Mouse (Mus musculus) midbrain, embryonic 16.5 days (tissue): ENCODE results near the gene Cfap77. TPM values are rescaled to one million over a fixed set of nuclear protein-coding genes. Genes with fewer than 3 reads are reported as not detected.
"Not testable (repeated sequence)": the region's sequence is repeated elsewhere in the genome, so short reads cannot be mapped to it uniquely, and the experiment has no call there.

Experiments
- ATAC-seq: fragments of 200-750 bp; cut with Nextera tagmentation; 2 replicates; pipeline ENCODE4 v1.8.0; 2017; ENCODE audit warnings: moderate TSS enrichment
- H3K27ac ChIP-seq: fragments of 300-500 bp; sonication (generic); 2 replicates; pipeline ENCODE4 v1.5.1; 2014; ENCODE audit warnings: mild to moderate bottlenecking, low read length, mixed read lengths
- H3K27me3 ChIP-seq: fragments of 300-500 bp; sonication (generic); 2 replicates; pipeline ENCODE4 v1.6.1; 2014; ENCODE audit warnings: low read depth, low read length, mixed read lengths; ENCODE audit not compliant: control insufficient read depth, insufficient read depth
- H3K36me3 ChIP-seq: fragments of 300-500 bp; sonication (generic); 2 replicates; pipeline ENCODE4 v1.6.1; 2014; ENCODE audit warnings: mild to moderate bottlenecking, low read length, moderate library complexity, mixed read lengths; ENCODE audit not compliant: control insufficient read depth, insufficient read depth
- H3K4me1 ChIP-seq: fragments of 300-500 bp; sonication (generic); 2 replicates; pipeline ENCODE4 v1.6.1; 2014; ENCODE audit warnings: mild to moderate bottlenecking, low read length, mixed read lengths; ENCODE audit not compliant: control insufficient read depth, insufficient read depth
- H3K4me2 ChIP-seq: fragments of 300-500 bp; sonication (generic); 2 replicates; pipeline ENCODE4 v1.6.1; 2014; ENCODE audit warnings: mild to moderate bottlenecking, low read length, mixed read lengths
- H3K4me3 ChIP-seq: fragments of 300-500 bp; sonication (generic); 2 replicates; pipeline ENCODE4 v1.5.1; 2014; ENCODE audit warnings: low read depth, mild to moderate bottlenecking, low read length, moderate library complexity, mixed read lengths
- H3K9ac ChIP-seq: fragments of 300-500 bp; sonication (generic); 2 replicates; pipeline ENCODE4 v1.6.1; 2014; ENCODE audit warnings: low read depth, low read length, mixed read lengths
- H3K9me3 ChIP-seq: fragments of 300-500 bp; sonication (generic); replicated peaks from 2 replicates; pipeline ENCODE4 v1.6.1; 2014; ENCODE audit warnings: mild to moderate bottlenecking, low read length, mixed read lengths; ENCODE audit not compliant: control insufficient read depth, poor library complexity, severe bottlenecking
- WGBS: fragments of 180-500 bp; shearing (Covaris S2); extraction: QIAGEN DNeasy Blood & Tissue Kit; methylation state at CpG from one replicate; pipeline ENCODE4 v1.1.7; 2014; 5-methylcytosine and 5-hydroxymethylcytosine counted together
- polyA plus RNA-seq: library from polyadenylated mRNA; unstranded; fragments of >200 nt; fragmentation: Nextera tagmentation; extraction: Ambion mirVana; gene quantifications from 2 replicates; pipeline ENCODE4 v1.2.1, GENCODE M21; 2015

The Cfap77 gene
- polyA plus RNA-seq, 1 experiment from 2014 or later = 1.2 TPM

DNA sequence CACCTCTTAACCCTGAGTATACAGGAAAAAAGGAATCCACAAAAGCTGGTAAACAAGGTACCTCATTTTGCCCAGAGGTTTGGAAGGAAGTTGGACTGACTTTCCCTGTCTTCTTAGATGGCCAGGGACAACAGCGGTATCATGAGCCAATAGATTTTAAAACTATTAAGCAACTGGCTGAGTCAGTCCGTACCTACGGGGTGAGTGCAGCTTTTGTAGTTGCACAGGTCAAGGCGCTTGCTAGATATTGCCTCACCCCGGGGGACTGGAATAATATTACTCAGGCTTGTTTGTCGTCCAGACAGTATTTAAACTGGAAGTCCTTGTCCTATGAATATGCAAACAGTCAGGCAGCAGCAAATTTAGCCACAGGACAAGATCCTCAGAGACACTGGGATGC is 34.4 kb upstream of the Cfap77 start:
- H3K4me2 ChIP-seq, H3K9ac ChIP-seq, H3K4me1 ChIP-seq, ATAC-seq, H3K27ac ChIP-seq, H3K9me3 ChIP-seq, H3K4me3 ChIP-seq, H3K36me3 ChIP-seq, H3K27me3 ChIP-seq: not testable (repeated sequence)
- 78% methylated on average over 6 of the region's 6 CpGs for WGBS

DNA sequence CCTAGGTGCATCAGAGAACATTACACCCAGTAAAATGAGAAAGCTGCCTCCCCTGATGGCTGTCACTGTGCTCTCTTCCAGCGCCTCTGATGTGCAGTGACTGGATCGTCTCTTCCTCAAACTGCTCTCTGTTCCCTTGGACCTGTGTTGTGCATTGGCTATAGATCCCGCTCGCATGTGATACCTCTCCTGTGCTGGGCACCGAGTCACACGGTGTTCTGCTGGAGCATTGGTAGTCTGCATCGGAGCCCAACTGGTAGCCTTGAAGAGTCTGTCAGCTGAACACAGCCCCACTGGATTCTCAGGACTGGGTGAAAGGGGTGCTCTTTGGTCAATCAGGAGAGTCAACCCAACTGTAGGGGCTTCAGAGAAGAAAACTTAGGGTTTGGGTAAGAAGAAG is 31.2 kb upstream of the Cfap77 start:
- no peak overlapping the region for H3K9ac ChIP-seq
- no peaks in the 10 kb centered on the region for H3K4me1 ChIP-seq
- peaks cover 26% of the 10 kb centered on the region for H3K36me3 ChIP-seq
- no peak for ATAC-seq
- H3K9me3 ChIP-seq = no peaks in the 10 kb centered on the region
- H3K4me3 ChIP-seq = no peak overlapping the region
- no peak overlapping the region for H3K4me2 ChIP-seq
- WGBS = 95% methylated on average over 7 of the region's 7 CpGs
- no peak overlapping the region for H3K27ac ChIP-seq
- H3K27me3 ChIP-seq = no peaks in the 10 kb centered on the region

DNA sequence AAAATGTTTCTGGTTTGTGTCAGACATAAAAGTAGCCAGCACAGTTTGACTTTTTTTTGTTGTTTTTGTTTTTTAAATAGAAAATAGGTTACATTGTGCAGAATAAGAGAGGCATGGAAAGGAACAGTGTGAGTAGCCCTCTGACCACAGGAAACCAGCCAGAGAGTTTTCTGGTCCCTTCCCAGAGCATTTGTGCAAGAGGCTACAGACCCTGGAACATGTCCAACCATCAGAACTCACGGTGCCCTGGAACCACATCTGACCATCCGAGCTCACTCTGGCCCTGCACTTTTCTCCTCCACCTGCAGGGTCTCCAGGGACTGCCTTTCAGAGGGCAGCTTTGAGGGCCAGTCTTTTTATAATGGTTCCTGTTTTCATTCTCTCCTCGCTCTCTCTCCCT is 27.1 kb upstream of the Cfap77 start:
- no peak overlapping the region for H3K9ac ChIP-seq
- no peak for ATAC-seq
- no peak overlapping the region for H3K27ac ChIP-seq
- H3K4me1 ChIP-seq = no peaks in the 10 kb centered on the region
- no peaks in the 10 kb centered on the region for H3K27me3 ChIP-seq
- H3K9me3 ChIP-seq = no peaks in the 10 kb centered on the region
- H3K4me2 ChIP-seq = no peak overlapping the region
- 66% methylated on average over 3 of the region's 3 CpGs for WGBS
- peaks cover 45% of the 10 kb centered on the region for H3K36me3 ChIP-seq
- no peak overlapping the region for H3K4me3 ChIP-seq

DNA sequence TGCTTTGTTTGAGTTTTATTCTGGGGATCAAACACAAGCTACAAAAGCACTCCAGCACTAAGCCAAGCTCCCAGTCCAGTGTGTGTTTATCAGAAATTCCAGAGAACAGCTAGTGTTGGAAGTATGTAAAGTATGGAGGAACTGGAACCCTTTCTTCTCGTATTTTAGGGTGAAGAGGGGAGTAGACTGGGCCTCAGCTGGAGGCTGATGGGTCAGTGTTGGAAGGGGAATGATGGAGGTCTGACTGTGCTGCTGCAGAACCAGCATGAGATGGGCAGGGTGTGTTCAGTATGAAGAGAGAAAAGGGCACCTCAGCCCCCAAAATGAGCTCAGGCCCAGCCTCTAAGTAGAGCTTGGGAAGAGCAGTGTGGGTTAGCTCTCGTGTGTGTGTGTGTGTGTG is 21.4 kb upstream of the Cfap77 start:
- 85% methylated on average over 2 of the region's 2 CpGs for WGBS
- Histone ChIP-seq H3K36me3 (peaks cover 45% of the 10 kb centered on the region), H3K27ac (no peak overlapping the region), H3K9ac (no peak overlapping the region), H3K27me3 (no peaks in the 10 kb centered on the region), H3K4me2 (no peak overlapping the region), H3K4me3 (no peak overlapping the region), H3K4me1 (no peaks in the 10 kb centered on the region), H3K9me3 (no peaks in the 10 kb centered on the region)
- ATAC-seq = no peak

DNA sequence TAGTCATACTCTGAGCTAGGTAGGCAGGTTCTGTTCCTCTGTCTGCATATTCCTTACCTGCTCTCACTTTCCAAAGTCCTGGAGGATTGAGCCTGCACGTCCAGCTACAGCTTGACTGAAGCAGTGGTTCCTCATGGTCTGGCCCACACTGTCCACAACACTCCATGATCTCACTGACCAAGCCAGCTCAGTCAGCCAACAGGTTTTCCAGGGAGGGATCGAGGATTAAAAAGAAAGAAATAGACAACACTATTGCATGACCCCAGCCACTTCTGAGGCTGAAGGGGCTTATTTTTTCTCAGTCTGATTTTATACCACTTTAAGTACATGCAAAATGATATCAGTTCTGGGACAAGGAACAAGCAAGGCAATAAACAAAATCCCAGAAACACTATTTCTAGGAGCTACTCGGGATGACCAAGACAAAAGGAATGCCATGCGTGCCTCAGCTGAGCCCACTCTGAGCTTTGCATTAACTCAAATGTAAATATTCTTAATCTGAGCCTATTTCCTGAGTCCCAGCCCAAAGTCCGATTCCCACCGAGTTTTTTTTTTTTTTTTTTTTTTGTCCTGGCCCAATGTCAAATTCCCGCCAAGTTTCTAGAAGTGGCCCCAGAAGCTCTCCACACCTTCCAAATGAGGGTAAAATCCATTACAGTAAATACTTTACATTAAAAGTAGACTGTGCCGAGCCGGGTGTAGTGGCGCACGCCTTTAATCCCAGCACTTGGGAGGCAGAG is 20.6 kb upstream of the Cfap77 start:
- Histone ChIP-seq H3K4me3 (no peak overlapping the region), H3K9ac (no peak overlapping the region), H3K27ac (no peak overlapping the region), H3K36me3 (peaks cover 46% of the 10 kb centered on the region), H3K9me3 (no peaks in the 10 kb centered on the region), H3K27me3 (no peaks in the 10 kb centered on the region), H3K4me2 (no peak overlapping the region), H3K4me1 (no peaks in the 10 kb centered on the region)
- 95% methylated on average over 11 of the region's 11 CpGs for WGBS
- no peak for ATAC-seq

DNA sequence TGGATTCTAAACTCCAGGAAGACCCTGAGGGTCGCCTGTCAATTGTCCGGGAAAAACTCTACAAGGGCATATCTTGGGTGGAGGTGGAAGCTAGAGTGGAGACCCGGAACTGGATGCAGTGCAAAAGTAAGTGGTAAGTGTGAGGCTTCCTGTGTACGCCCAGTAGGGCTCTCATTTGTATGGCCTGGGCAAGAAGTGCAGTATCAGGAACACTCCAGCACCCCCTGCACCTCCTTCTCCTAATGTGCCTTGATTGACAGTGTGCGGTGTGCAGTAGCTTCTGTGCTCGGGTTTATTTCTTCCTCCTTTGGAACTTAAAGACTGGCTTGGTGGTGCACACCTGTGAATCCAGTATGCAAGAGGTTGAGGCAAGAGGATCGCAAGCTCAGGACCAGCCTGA is 19.8 kb upstream of the Cfap77 start:
- ATAC-seq = no peak
- H3K27me3 ChIP-seq = no peaks in the 10 kb centered on the region
- peaks cover 44% of the 10 kb centered on the region for H3K36me3 ChIP-seq
- H3K27ac ChIP-seq = no peak overlapping the region
- H3K4me1 ChIP-seq = no peaks in the 10 kb centered on the region
- H3K4me2 ChIP-seq = no peak overlapping the region
- no peak overlapping the region for H3K4me3 ChIP-seq
- no peaks in the 10 kb centered on the region for H3K9me3 ChIP-seq
- no peak overlapping the region for H3K9ac ChIP-seq
- WGBS = 94% methylated on average over 7 of the region's 7 CpGs

DNA sequence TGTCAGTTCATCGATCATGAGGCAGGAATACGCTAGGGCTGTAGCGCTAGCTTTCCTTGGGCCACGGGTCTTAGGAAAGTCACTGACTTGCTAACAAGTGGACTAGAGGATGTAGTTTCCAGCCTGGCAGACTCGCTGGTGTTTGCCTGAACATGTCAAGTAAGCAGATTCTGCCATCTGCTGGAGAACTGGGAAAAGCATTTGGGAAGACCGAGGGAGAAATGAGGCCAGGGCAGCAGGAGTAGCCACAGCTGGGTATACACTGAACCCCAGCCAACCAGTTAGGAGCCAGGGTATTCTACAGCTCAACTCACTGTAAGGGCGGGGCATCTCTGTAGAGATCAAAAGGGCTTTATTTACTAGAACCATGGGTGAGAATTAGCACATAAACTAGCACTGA is 11.5 kb upstream of the Cfap77 start:
- Histone ChIP-seq H3K4me3 (no peak overlapping the region), H3K4me2 (no peak overlapping the region), H3K9ac (no peak overlapping the region), H3K27ac (no peak overlapping the region), H3K9me3 (no peaks in the 10 kb centered on the region), H3K27me3 (no peaks in the 10 kb centered on the region), H3K36me3 (peaks cover 15% of the 10 kb centered on the region), H3K4me1 (peaks cover under 1% of the 10 kb centered on the region; the same call in 1 of the 2 replicates)
- no peak for ATAC-seq
- WGBS = 50% methylated on average over 7 of the region's 7 CpGs

DNA sequence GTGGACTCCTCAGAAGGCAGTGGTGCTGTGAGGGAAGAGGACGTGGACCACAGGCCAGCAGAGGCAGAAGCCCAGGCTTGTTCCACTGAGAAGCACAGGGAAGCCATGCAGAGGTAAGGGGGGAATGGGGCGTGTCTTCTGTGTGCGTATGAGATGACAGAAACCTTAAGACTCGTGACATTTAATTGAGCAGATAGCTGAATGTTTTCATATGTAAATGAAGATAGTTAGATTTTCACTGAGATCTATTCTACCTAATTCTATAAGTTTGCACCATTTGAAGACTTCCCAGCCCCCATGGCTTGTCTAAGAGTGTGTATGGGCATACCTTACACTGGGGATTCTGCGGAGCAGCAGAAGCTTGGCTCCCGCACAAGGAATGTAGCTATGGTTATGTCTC is 10.9 kb upstream of the Cfap77 start:
- ATAC-seq = no peak
- no peak overlapping the region for H3K4me3 ChIP-seq
- WGBS = 87% methylated on average over 6 of the region's 6 CpGs

DNA sequence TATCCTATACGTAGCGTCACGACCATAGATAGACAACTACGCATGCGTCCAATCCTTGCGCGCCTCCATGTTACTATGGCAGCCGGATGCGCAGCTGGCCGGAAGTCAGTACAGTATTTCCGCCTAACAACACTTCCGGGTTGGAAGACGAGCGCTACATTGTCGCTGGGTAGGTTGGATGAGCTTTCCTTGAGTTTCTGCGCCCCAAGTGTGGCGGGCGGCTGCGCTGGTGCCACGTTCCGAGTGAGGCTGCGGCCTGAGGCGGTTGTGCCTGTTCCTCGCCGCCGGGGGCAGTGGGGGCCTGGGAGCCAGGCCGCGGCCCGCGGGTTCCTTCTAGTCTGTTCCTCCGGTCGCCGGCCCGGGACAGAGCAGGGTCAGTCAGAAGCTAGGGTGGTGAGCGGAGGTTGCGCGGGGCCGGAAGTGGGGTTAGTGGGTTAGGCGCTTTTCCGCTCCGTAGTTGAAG is 5.3 kb upstream of the Cfap77 start, which contains the start of gene Ttf1:
TSS of gene Ttf1 (plus strand) at position 128 of the 463 bp plus-strand sequence.
- no peaks in the 10 kb centered on the region for H3K36me3 ChIP-seq
- WGBS = under 1% methylated on average over 41 of the region's 41 CpGs
- peak within 1 kb of the TSS; percentile 81 for H3K4me2 ChIP-seq
- H3K27ac ChIP-seq = peak within 1 kb of the TSS; percentile 87
- H3K9ac ChIP-seq = peak within 1 kb of the TSS; percentile 84
- H3K9me3 ChIP-seq = no peaks in the 10 kb centered on the region
- peaks cover 12% of the 10 kb centered on the region for H3K27me3 ChIP-seq
- ATAC-seq = peak; percentile 96
- H3K4me1 ChIP-seq = peaks cover 7% of the 10 kb centered on the region
- H3K4me3 ChIP-seq = peak within 1 kb of the TSS; percentile 95

More for the DNA sequence above, 10.9 kb upstream of the Cfap77 start:
- H3K36me3 ChIP-seq = peaks cover 11% of the 10 kb centered on the region
- peaks cover 7% of the 10 kb centered on the region for H3K4me1 ChIP-seq
- H3K9me3 ChIP-seq = no peaks in the 10 kb centered on the region
- H3K4me2 ChIP-seq = no peak overlapping the region
- no peak overlapping the region for H3K27ac ChIP-seq
- H3K27me3 ChIP-seq = no peaks in the 10 kb centered on the region
- H3K9ac ChIP-seq = no peak overlapping the region
